Mouse (Mus musculus) stomach, embryonic 16.5 days (tissue): Measurements from ENCODE around the gene Mmp27. TPM values are rescaled to one million over a fixed set of nuclear protein-coding genes. Genes with fewer than 3 reads are reported as not detected.

Experiments
- ATAC-seq: fragments of 200-750 bp; cut with Nextera tagmentation; 2 replicates; pipeline ENCODE4 v1.8.0; 2017; ENCODE audit warnings: moderate number of reproducible peaks, moderate TSS enrichment; ENCODE audit not compliant: insufficient read depth, low FRiP score
- H3K27ac ChIP-seq: fragments of 300-500 bp; sonication (generic); 2 replicates; pipeline ENCODE4 v1.5.1; 2014; ENCODE audit warnings: low read length
- H3K27me3 ChIP-seq: fragments of 300-500 bp; sonication (generic); 2 replicates; pipeline ENCODE4 v1.6.1; 2014; ENCODE audit warnings: low read length, control low read depth, mixed read lengths; ENCODE audit not compliant: control insufficient read depth, insufficient read depth
- H3K36me3 ChIP-seq: fragments of 300-500 bp; sonication (generic); 2 replicates; pipeline ENCODE4 v1.6.1; 2014; ENCODE audit warnings: low read length; ENCODE audit not compliant: control insufficient read depth, insufficient read depth
- H3K4me1 ChIP-seq: fragments of 300-500 bp; sonication (generic); 2 replicates; pipeline ENCODE4 v1.6.1; 2014; ENCODE audit warnings: low read length, control low read depth, mixed read lengths; ENCODE audit not compliant: control insufficient read depth, insufficient read depth
- H3K4me2 ChIP-seq: fragments of 300-500 bp; sonication (generic); 2 replicates; pipeline ENCODE4 v1.6.1; 2014; ENCODE audit warnings: low read depth, low read length, mixed read lengths
- H3K4me3 ChIP-seq: fragments of 300-500 bp; sonication (generic); replicated peaks from 2 replicates; pipeline ENCODE4 v1.5.1; 2014; ENCODE audit warnings: mild to moderate bottlenecking, low read length
- H3K9ac ChIP-seq: fragments of 300-500 bp; sonication (generic); 2 replicates; pipeline ENCODE4 v1.6.1; 2014; ENCODE audit warnings: low read length
- H3K9me3 ChIP-seq: fragments of 300-500 bp; sonication (generic); replicated peaks from 2 replicates; pipeline ENCODE4 v1.6.1; 2016; ENCODE audit warnings: low read length, control low read depth; ENCODE audit not compliant: control insufficient read depth
- WGBS: fragments of 180-500 bp; shearing (Covaris S2); extraction: QIAGEN DNeasy Blood & Tissue Kit; methylation state at CpG from one replicate; pipeline ENCODE4 v1.1.7; 2014; 5-methylcytosine and 5-hydroxymethylcytosine counted together
- polyA plus RNA-seq: library from polyadenylated mRNA; unstranded; fragments of >200 nt; fragmentation: Nextera tagmentation; extraction: Ambion mirVana; gene quantifications from 2 replicates; pipeline ENCODE4 v1.2.1, GENCODE M21; 2015

Gene Mmp27
- polyA plus RNA-seq, result 0.09 TPM in 1 of 2 replicates, not detected in the other

GRCm38 (mm10) chr9:7571162-7571561, at the start of gene Mmp27:
TSS of gene Mmp27 (plus strand) at chr9:7571396.
- Histone ChIP-seq H3K27ac (no peak within 1 kb of the TSS), H3K36me3 (no peaks in the 10 kb centered on the region), H3K4me3 (no peak within 1 kb of the TSS), H3K4me1 (no peaks in the 10 kb centered on the region; the same call in 1 of the 2 replicates), H3K4me2 (no peak within 1 kb of the TSS), H3K9me3 (no peaks in the 10 kb centered on the region), H3K27me3 (no peaks in the 10 kb centered on the region), H3K9ac (no peak within 1 kb of the TSS)
- no peak for ATAC-seq
- WGBS, result 56% methylated on average over 4 of the region's 4 CpGs

GRCm38 (mm10) chr9:7526255-7526940, 44.8 kb upstream of the Mmp27 start:
- Histone ChIP-seq H3K27me3 (no peaks in the 10 kb centered on the region), H3K4me3 (no peak overlapping the region), H3K4me1 (no peaks in the 10 kb centered on the region), H3K9me3 (no peaks in the 10 kb centered on the region), H3K27ac (no peak overlapping the region), H3K4me2 (no peak overlapping the region), H3K36me3 (no peaks in the 10 kb centered on the region), H3K9ac (no peak overlapping the region)
- ATAC-seq, result no peak
- 58% methylated on average over 4 of the region's 4 CpGs for WGBS

GRCm38 (mm10) chr9:7542763-7543162, 28.4 kb upstream of the Mmp27 start:
- Histone ChIP-seq H3K27me3 (no peaks in the 10 kb centered on the region), H3K4me1 (0 out of 2 replicates have a peak, but pooled peaks cover 3% of the 10 kb centered on the region)
- ATAC-seq, result no peak

DNA sequence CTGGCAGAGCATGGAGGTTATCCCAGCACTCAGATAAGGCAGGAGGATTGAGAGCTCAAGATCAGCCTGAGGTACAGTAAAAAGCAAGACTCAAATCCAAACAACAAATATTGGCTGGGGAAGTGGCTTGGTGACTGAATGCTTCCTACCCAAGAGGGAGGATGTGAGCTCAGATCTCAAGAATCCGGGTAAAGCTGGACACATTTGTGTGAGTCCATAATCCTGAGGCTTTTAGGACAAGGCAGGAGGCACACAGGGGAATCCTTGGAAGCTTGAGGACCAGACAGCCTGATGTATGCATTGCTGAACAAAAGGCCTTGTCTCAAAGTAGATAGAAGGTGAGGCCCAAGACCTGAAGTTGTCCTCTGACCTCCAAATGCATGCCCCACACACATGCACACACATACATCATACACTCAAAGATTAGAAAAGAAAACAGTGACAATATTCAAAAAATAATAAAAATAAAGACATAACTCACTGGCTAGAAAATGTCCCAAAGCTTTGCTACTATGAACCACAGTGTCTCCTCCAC, 26.2 kb upstream of the Mmp27 start:
- H3K27ac ChIP-seq, result peak overlapping the region; percentile 49
- WGBS, result 34% methylated on average over 1 of the region's 1 CpGs
- no peak overlapping the region for H3K9ac ChIP-seq
- H3K36me3 ChIP-seq, result no peaks in the 10 kb centered on the region
- 0 out of 2 replicates have a peak, but pooled peaks cover 3% of the 10 kb centered on the region for H3K4me1 ChIP-seq
- H3K9me3 ChIP-seq, result no peaks in the 10 kb centered on the region
- H3K27me3 ChIP-seq, result no peaks in the 10 kb centered on the region
- H3K4me2 ChIP-seq, result no peak overlapping the region
- ATAC-seq, result peak; percentile 56
- no peak overlapping the region for H3K4me3 ChIP-seq

More at GRCm38 (mm10) chr9:7542763-7543162, 28.4 kb upstream of the Mmp27 start:
- Histone ChIP-seq H3K27ac (no peak overlapping the region), H3K9ac (no peak overlapping the region), H3K4me3 (no peak overlapping the region), H3K9me3 (no peaks in the 10 kb centered on the region), H3K4me2 (no peak overlapping the region), H3K36me3 (no peaks in the 10 kb centered on the region)

DNA sequence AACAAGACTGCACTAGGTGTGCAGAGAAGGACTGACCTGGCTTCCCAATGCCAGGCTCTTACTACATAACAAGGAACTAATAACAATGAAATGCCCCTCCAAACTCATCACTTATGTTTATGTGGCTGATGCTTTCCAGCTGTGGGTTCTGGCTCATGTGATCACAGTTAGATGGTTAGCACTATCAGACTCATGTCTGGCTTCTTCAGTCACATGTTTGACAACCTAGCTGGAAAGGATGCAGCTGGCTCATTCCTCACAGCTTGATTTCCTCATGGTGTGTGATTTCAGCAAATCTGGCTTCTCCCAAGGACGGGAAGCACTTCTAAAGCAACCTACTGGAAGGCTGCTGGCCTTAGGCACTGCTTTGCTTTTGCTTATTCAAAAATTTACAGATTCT, 25.7 kb upstream of the Mmp27 start:
- 0 out of 2 replicates have a peak, but pooled peaks cover 3% of the 10 kb centered on the region for H3K4me1 ChIP-seq
- H3K27me3 ChIP-seq, result no peaks in the 10 kb centered on the region
- 33% methylated on average over 1 of the region's 1 CpGs for WGBS
- H3K9ac ChIP-seq, result no peak overlapping the region
- H3K4me3 ChIP-seq, result no peak overlapping the region
- H3K9me3 ChIP-seq, result no peaks in the 10 kb centered on the region
- no peak overlapping the region for H3K4me2 ChIP-seq
- H3K36me3 ChIP-seq, result no peaks in the 10 kb centered on the region
- ATAC-seq, result peak; percentile 92
- peak overlapping the region; percentile 49; the same call in 1 of the 2 replicates for H3K27ac ChIP-seq

- no peak overlapping the region for H3K4me3 ChIP-seq
- 83% methylated on average over 7 of the region's 7 CpGs for WGBS
Measured at GRCm38 (mm10) chr9:7545920-7546319, 25.3 kb upstream of the Mmp27 start.

DNA sequence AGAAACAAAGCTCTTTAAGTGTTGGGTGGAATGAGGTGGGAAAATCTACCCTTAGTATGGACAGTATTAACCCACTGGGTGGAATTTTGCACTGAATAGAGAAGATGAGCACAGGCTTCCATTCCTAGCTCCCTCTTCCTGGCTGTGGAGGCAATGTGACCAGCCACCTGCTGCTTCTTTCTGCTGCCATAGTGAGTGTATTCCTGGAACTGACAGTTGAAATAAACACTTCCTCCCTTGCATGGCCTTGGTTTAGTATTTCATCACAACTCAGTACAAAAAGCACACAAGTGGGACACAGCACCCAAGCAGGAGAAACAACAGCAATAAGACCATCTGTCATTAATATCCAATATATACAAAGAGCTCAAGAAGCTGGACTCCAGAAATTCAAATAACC, 19.3 kb upstream of the Mmp27 start:
- Histone ChIP-seq H3K9ac (no peak overlapping the region), H3K4me1 (no peaks in the 10 kb centered on the region), H3K36me3 (no peaks in the 10 kb centered on the region), H3K27ac (no peak overlapping the region), H3K4me3 (no peak overlapping the region), H3K4me2 (no peak overlapping the region), H3K9me3 (no peaks in the 10 kb centered on the region), H3K27me3 (no peaks in the 10 kb centered on the region)
- ATAC-seq, result no peak

More at GRCm38 (mm10) chr9:7545920-7546319, 25.3 kb upstream of the Mmp27 start:
- Histone ChIP-seq H3K4me2 (no peak overlapping the region), H3K9me3 (no peaks in the 10 kb centered on the region), H3K4me1 (0 out of 2 replicates have a peak, but pooled peaks cover 3% of the 10 kb centered on the region), H3K9ac (no peak overlapping the region), H3K27me3 (no peaks in the 10 kb centered on the region), H3K36me3 (no peaks in the 10 kb centered on the region), H3K27ac (peak overlapping the region; percentile 9; the same call in 1 of the 2 replicates)
- ATAC-seq, result no peak

- WGBS, result 70% methylated on average over 3 of the region's 3 CpGs
- Histone ChIP-seq H3K36me3 (no peaks in the 10 kb centered on the region), H3K9ac (no peak overlapping the region), H3K9me3 (no peaks in the 10 kb centered on the region), H3K4me2 (no peak overlapping the region), H3K27ac (no peak overlapping the region), H3K4me1 (0 out of 2 replicates have a peak, but pooled peaks cover 2% of the 10 kb centered on the region), H3K27me3 (no peaks in the 10 kb centered on the region), H3K4me3 (no peak overlapping the region)
- ATAC-seq, result no peak
Measured at GRCm38 (mm10) chr9:7553536-7553935, 17.7 kb upstream of the Mmp27 start.

GRCm38 (mm10) chr9:7554382-7554781, 16.8 kb upstream of the Mmp27 start:
- Histone ChIP-seq H3K4me3 (no peak overlapping the region), H3K9me3 (no peaks in the 10 kb centered on the region), H3K27ac (no peak overlapping the region), H3K36me3 (no peaks in the 10 kb centered on the region), H3K27me3 (no peaks in the 10 kb centered on the region), H3K4me2 (no peak overlapping the region), H3K4me1 (0 out of 2 replicates have a peak, but pooled peaks cover 2% of the 10 kb centered on the region), H3K9ac (no peak overlapping the region)
- no peak for ATAC-seq
- WGBS, result 41% methylated on average over 3 of the region's 3 CpGs
